Mouse (Mus musculus): ENCODE measurements around the gene Fcrls.

Fcrls gene

GRCm38 (mm10) chr3:87263436-87263835, at the start of gene Fcrls:
Fcrls (minus strand) TSS chr3:87263738.
- in situ Hi-C loops (cut with MboI; ENCODE audit: unreplicated experiment in 2 of 2), result no loop called here

GRCm38 (mm10) chr3:87309922-87310321, 46.4 kb upstream of the Fcrls start:
- in situ Hi-C loops (cut with MboI; ENCODE audit: unreplicated experiment in 2 of 2), result no loop called here

GRCm38 (mm10) chr3:87299901-87300300, 36.4 kb upstream of the Fcrls start:
- in situ Hi-C loops (cut with MboI; ENCODE audit: unreplicated experiment in 2 of 2), result no loop called here

- in situ Hi-C loops (cut with MboI; ENCODE audit: unreplicated experiment in 2 of 2), result no loop called here
Measured at GRCm38 (mm10) chr3:87274372-87274771, 10.8 kb upstream of the Fcrls start.

GRCm38 (mm10) chr3:87266581-87266980, 3.0 kb upstream of the Fcrls start:
- in situ Hi-C loops (cut with MboI; ENCODE audit: unreplicated experiment in 2 of 2), result no loop called here

GRCm38 (mm10) chr3:87255239-87255638, 8.3 kb downstream of the Fcrls start:
- in situ Hi-C loops (cut with MboI; ENCODE audit: unreplicated experiment in 2 of 2), result no loop called here

GRCm38 (mm10) chr3:87249571-87249970, 14.0 kb downstream of the Fcrls start:
- in situ Hi-C loops (cut with MboI; ENCODE audit: unreplicated experiment in 2 of 2), result loop anchor here in 1 of 2 experiments (5.0 to 10.0 kb wide), 3 partner anchors 73 to 495 kb away; partner anchors contain the start of gene Lrrc71

- in situ Hi-C loops (cut with MboI; ENCODE audit: unreplicated experiment in 2 of 2), result loop anchor here in 1 of 2 experiments (5.0 to 10.0 kb wide), 3 partner anchors 75 to 498 kb away; partner anchors contain the start of gene Lrrc71
Measured at GRCm38 (mm10) chr3:87247292-87247691, 16.2 kb downstream of the Fcrls start.

- in situ Hi-C loops (cut with MboI; ENCODE audit: unreplicated experiment in 2 of 2), result loop anchor here (5.0 to 10.0 kb wide), 5 partner anchors 84 to 501 kb away; partner anchors contain the start of gene Lrrc71 (in 1 of the 2)
Measured at GRCm38 (mm10) chr3:87243654-87244053, 19.9 kb downstream of the Fcrls start.

- in situ Hi-C loops (cut with MboI; ENCODE audit: unreplicated experiment in 2 of 2), result loop anchor here (5.0 to 10.0 kb wide), 5 partner anchors 86 to 504 kb away; partner anchors contain the start of gene Lrrc71 (in 1 of the 2)
Measured at GRCm38 (mm10) chr3:87240909-87241308, 22.6 kb downstream of the Fcrls start.

GRCm38 (mm10) chr3:87223636-87224035, 39.9 kb downstream of the Fcrls start:
- in situ Hi-C loops (cut with MboI; ENCODE audit: unreplicated experiment in 2 of 2), result no loop called here

GRCm38 (mm10) chr3:87222346-87222745, 41.2 kb downstream of the Fcrls start:
- in situ Hi-C loops (cut with MboI; ENCODE audit: unreplicated experiment in 2 of 2), result no loop called here

GRCm38 (mm10) chr3:87215176-87215575, 48.4 kb downstream of the Fcrls start:
- in situ Hi-C loops (cut with MboI; ENCODE audit: unreplicated experiment in 2 of 2), result no loop called here

- in situ Hi-C loops (cut with MboI; ENCODE audit: unreplicated experiment in 2 of 2), result no loop called here
Measured at GRCm38 (mm10) chr3:87214221-87214864, 49.2 kb downstream of the Fcrls start.

GRCm38 (mm10) chr3:87206336-87207075, 57.0 kb downstream of the Fcrls start:
- in situ Hi-C loops (cut with MboI; ENCODE audit: unreplicated experiment in 2 of 2), result no loop called here

Data from v-Abl transformed pro-B cells (cell line).